Mouse (Mus musculus) c-Kit-positive CD71-negative TER-119-negative erythroid progenitor cells, embryonic 14.5 days (primary cell): Measurements from ENCODE around the gene Tha1.

Experiments
- DNase-seq: peaks from one replicate; pipeline ENCODE4 v3.0.0-alpha.2; 2013; ENCODE audit warnings: low read depth

Tha1 gene

GRCm38 (mm10) chr11:117880977-117881358 lies 7.7 kb upstream of the Tha1 start:
- DNase-seq, result no peak

DNA sequence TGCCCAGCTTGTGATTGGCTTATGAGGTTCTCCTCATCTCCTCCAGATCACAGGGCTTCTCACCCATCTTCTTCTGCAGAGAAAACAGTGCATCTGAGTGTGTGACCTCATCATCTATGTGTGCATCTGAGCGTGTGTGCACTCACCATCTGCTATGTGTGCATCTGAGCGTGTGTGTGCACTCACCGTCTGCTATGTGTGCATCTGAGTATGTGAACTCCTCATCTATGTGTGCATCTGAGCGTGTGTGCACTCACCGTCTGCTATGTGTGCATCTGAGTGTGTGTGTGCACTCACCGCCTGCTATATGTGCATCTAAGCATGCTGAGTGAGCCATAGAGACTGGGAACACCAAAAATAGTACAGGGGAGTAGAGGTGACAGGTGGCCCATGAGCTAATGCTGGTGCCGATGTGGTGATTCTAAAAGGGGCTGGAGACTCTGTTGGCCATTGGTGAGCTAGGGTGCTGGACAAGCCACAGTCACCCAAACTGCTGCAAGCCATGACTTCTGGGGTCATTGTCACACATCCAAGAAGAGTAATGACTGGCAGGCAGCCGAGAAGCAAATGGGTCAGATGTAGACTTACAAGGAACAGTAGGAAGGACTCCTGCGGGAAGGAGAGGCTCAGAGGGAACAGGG lies 7.2 kb upstream of the Tha1 start:
- DNase-seq, result no peak

DNA sequence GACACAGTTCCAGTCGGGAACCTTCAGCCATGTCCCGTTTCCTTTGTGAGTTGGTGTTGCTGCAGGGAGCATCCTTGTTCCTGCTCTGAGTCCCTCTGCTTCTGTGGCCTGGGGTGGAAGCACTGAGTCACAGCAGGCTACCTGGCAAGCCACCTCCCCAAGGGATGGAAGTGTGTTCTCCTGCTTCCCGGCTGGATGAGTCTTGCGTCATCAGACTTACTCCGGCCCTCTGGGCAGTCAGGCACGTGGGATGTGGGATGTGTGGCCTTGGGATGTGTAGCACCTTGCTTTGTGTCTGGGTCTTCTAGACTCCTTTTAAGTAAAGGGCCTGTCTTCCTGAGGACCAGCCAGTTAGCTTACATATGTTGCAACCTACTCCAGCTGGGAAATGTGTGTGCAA lies 6.4 kb upstream of the Tha1 start:
- DNase-seq, result no peak

- DNase-seq, result no peak
Observed at GRCm38 (mm10) chr11:117878892-117879291, 5.6 kb upstream of the Tha1 start.

DNA sequence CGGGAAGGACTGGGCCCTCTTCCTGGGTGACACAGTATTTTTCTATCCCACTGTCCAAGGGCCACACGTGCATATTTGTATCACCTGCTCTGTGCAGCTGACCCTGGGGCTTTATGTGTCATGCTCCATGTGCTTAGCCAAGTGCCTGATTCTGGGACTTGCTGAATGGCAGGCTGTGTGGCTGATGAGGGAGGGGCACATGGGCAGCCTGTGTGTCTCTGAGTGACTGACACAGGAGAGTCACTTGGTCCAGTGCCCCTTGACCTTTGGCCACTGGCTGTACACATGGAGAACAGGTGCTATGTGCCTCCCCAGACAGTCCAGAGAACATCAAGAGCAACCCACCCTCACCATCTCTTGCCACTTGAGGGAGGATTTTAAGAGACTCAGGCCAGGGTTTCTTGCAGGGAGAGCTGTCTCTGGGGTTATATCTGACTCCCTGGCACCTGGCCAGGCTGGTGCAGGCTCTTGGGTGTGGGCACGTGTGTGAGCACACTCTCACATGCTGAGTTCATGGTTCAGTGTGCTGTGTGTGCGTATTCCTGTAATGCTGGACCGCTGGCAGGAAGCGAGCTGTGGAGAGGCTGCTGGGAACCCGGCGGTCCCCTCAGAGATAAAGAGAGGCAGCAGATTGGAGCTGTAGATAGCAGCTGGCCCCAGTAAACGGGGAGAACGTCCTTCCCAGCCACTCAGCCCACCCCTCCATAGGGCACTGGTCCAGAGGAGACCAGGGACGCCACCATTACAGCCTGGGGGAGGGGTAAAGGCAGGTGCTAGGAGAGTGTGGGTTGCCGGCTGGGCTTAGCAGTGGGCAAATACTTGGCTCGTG lies 4.8 kb upstream of the Tha1 start:
- DNase-seq, result no peak

DNA sequence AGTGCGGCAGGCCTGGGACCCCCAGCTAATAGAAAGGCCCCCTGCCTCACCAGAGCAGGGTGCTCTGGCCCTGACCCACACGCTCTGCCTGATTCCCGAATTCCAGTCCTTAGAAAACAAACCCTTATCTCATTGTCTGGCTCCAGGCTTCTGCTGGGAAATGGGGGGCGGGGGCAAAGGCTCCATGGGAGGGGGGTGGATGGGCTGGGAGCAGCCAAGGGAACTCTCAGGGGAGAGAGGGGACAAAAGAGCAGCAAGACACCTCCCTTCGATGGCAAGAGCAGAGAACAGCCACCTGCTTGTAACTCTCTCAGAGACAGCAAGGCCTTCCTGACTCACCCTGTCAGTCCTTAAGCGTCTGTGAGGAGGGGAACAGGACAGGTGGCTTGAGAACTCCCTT lies 2.4 kb upstream of the Tha1 start:
- no peak for DNase-seq

DNA sequence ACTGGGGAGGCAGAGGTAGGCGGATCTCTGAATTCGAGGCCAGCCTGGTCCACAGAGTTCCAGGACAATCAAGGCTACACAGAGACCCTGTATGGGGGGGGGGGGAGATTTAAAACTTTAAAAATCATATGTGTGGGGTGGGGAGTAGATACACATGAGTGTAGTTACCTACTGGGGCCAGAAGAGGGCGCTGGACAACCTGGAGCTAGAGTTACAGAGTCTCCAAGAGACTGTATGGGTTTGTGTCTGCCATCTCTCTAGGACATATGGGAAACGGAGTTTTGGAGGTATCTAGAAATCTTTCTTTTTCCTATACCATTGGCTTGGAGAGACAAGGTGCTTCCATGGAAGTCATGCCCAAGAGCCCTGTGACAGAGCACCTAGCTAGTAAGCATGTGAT lies 1.1 kb upstream of the Tha1 start:
- no peak for DNase-seq

DNA sequence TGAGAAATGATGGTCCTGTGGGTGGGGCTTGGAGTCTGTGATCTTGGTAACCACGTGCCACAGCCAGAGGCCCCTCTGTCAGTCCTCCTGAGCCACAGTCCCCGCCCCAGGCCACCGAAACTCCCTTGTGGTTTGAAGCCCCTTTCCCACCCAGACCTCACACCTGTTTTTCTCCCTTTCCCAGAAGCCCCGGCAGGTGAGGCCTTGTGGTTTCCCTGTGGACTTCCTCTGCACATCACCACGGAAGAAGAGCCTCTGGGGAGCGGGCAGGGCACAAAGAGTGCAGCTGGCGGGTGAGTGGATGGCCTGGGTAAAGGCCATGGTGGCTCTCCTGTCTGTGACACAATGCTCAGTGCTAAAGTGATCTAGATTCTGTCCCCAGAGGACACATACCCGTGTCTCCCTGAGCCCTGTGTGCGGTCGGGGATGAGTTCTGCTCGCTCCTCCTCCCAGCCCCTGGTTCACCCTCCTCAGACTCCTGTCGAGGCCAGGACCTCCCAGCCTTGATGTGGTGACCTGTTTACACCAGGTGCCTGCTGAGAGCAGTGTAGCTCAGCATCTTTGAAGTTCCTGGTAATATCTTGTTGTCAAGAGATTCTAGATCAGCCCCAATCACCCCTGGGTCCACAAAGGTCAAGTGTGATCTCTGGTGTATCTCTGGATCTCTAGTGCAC lies 1.2 kb downstream of the Tha1 start:
- DNase-seq, result no peak

- DNase-seq, result no peak
Observed at GRCm38 (mm10) chr11:117871376-117871775, 1.9 kb downstream of the Tha1 start.

GRCm38 (mm10) chr11:117870688-117871365 lies 2.5 kb downstream of the Tha1 start:
- DNase-seq, result peak; percentile 78

GRCm38 (mm10) chr11:117865988-117866387 lies 7.3 kb downstream of the Tha1 start:
- no peak for DNase-seq

DNA sequence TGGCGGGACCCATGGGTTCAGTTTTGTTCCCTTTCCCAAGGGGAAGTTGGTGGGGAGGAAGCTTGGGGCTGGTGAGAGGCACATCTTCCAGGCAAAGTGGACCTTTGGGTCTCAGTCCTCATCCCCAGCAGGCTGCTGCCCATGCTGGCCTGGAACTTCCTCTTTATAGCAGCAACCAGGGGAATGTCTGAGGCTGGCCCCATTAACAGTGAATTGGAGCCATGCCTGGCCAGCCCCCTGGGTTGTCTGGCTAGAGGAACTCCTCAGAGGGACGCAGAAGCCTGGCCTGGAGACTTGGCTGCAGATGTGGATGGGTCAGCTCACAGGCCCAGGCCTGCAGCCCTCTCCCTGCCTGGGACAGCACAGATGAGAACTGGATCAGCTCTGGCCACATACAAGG lies 8.5 kb downstream of the Tha1 start:
- DNase-seq, result no peak

- no peak for DNase-seq
Observed at GRCm38 (mm10) chr11:117863174-117863856, 10.0 kb downstream of the Tha1 start.

GRCm38 (mm10) chr11:117860601-117861000 lies 12.7 kb downstream of the Tha1 start, which contains the start of gene Tmem235:
Gene Tmem235 (plus strand): TSS chr11:117860752.
- DNase-seq, result no peak

DNA sequence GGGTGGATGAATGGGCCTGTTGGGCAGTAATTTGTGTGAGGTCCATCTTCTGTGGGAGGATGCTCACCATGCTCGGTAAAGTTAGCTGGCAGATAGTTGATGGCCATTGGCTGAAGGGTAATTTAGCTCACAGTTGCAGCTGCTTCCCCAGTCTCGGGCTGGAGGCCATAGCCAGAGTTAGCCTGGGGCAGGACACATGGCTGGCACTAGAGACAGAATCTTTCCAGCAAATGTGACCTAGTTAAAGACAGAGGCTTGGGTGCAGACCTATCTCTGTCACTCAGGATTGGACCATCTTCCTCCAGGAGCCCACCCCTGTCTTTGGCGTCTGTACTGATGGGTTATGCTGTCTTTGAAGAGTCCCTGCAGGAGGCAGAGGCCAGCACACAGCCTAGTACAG lies 14.9 kb downstream of the Tha1 start:
- DNase-seq, result no peak

GRCm38 (mm10) chr11:117857462-117857861 lies 15.8 kb downstream of the Tha1 start:
- no peak for DNase-seq

- DNase-seq, result no peak
Observed at GRCm38 (mm10) chr11:117855975-117856374, 17.3 kb downstream of the Tha1 start.

GRCm38 (mm10) chr11:117855360-117855759 lies 17.9 kb downstream of the Tha1 start:
- DNase-seq, result no peak

GRCm38 (mm10) chr11:117854241-117854640 lies 19.0 kb downstream of the Tha1 start:
- DNase-seq, result no peak

DNA sequence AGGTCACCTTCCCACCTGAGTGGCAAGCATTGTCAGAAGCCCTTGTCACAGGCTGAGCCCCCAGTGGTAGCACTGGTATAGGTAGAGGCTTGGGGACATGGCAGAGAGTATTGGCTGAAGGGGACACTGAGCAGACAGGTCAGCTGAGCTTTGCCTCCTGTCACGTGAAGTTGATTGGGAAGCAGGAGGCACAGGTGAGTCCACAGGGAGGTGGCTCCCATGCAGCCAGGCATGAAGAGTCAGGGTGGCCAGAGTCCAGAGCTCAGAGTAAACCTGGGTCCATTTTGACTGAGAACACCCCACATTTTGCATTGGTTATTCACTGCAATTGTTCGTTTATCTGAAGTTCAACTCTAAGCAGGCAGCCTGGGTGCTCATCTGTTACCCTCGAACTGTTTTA lies 20.4 kb downstream of the Tha1 start:
- DNase-seq, result no peak

DNA sequence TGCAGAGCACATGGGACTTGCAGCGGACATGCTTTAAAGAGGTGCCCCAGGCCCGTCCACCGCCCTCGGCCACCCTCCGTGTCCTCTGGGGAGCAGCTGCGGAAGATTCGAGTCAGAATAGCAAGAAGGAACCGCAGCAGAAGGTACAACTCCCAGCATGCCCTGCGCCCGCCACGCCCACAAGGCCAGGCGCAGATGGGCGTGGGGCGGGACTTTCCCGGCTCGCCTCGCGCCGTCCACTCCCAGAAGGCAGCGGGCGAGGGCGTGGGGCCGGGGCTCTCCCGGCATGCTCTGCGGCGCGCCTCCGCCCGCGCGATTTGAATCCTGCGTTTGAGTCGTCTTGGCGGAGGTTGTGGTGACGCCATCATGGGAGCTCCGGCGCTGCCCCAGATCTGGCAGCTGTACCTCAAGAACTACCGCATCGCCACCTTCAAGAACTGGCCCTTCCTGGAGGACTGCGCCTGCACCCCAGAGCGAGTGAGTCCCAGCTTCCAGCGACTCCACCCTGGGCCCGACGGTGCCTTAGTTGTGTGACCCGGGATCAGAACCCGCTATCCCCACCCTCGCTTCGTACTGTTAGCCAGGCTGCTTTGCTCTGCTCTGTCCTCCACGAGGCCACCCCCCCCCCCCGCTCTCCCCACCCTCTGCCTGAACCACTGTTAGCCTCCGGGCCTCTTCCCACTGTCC lies 24.2 kb downstream of the Tha1 start, which contains the start of gene Birc5:
TSS of gene Birc5 (plus strand) at position 267 of the 687 bp plus-strand sequence.
- peak; percentile 94 for DNase-seq
